Mouse (Mus musculus) intestine, postnatal 0 days (tissue): ENCODE measurements around the gene Proser3. TPM values are rescaled to one million over a fixed set of nuclear protein-coding genes. Genes with fewer than 3 reads are reported as not detected.
A peak's percentile ranks its signal among the peaks of the same experiment; 100 is the strongest.

Experiments used
- ATAC-seq: fragments of 200-750 bp; cut with Nextera tagmentation; 2 replicates; pipeline ENCODE4 v1.8.0; 2017; ENCODE audit warnings: mild to moderate bottlenecking, moderate TSS enrichment, moderate library complexity
- H3K27ac ChIP-seq: fragments of 300-500 bp; sonication (generic); 2 replicates; pipeline ENCODE4 v1.5.1; 2014; ENCODE audit warnings: mild to moderate bottlenecking, low read depth, low read length, moderate library complexity
- H3K27me3 ChIP-seq: fragments of 300-500 bp; sonication (generic); replicated peaks from 2 replicates; pipeline ENCODE4 v1.6.1; 2014; ENCODE audit warnings: low read length, mixed read lengths; ENCODE audit not compliant: control insufficient read depth, insufficient read depth
- H3K36me3 ChIP-seq: fragments of 300-500 bp; sonication (generic); 2 replicates; pipeline ENCODE4 v1.6.1; 2014; ENCODE audit warnings: mild to moderate bottlenecking, moderate library complexity; ENCODE audit not compliant: control insufficient read depth, insufficient read depth
- H3K4me1 ChIP-seq: fragments of 300-500 bp; sonication (generic); replicated peaks from 2 replicates; pipeline ENCODE4 v1.6.1; 2014; ENCODE audit warnings: antibody characterized with exemption, low read length, mixed read lengths; ENCODE audit not compliant: control insufficient read depth, insufficient read depth
- H3K4me2 ChIP-seq: fragments of 300-500 bp; sonication (generic); replicated peaks from 2 replicates; pipeline ENCODE4 v1.6.1; 2014; ENCODE audit warnings: low read depth, mild to moderate bottlenecking, moderate library complexity
- H3K4me3 ChIP-seq: fragments of 300-500 bp; sonication (generic); 2 replicates; pipeline ENCODE4 v1.5.1; 2014; ENCODE audit warnings: low read depth, low read length
- H3K9ac ChIP-seq: fragments of 300-500 bp; sonication (generic); 2 replicates; pipeline ENCODE4 v1.6.1; 2014; ENCODE audit warnings: mild to moderate bottlenecking, low read depth, low read length
- H3K9me3 ChIP-seq: fragments of 300-500 bp; sonication (generic); 2 replicates; pipeline ENCODE4 v1.6.1; 2016; ENCODE audit warnings: mixed run types; ENCODE audit not compliant: control insufficient read depth
- CTCF ChIP-seq: sonication (generic); IDR thresholded peaks from 2 replicates; pipeline ENCODE4 v1.5.1; 2016; ENCODE audit warnings: low read depth, mild to moderate bottlenecking, control low read depth, antibody characterized with exemption, moderate library complexity
- WGBS: fragments of 180-500 bp; shearing (Covaris S2); extraction: QIAGEN DNeasy Blood & Tissue Kit; methylation state at CpG from one replicate; pipeline ENCODE4 v1.1.7; 2014; 5-methylcytosine and 5-hydroxymethylcytosine counted together
- microRNA-seq: library from miRNA; unstranded; fragments of <30 nt; microRNA quantifications from one replicate; pipeline ENCODE4, GENCODE M21; 2016
- polyA plus RNA-seq: library from polyadenylated mRNA; unstranded; fragments of >200 nt; fragmentation: Nextera tagmentation; extraction: Ambion mirVana; gene quantifications from 2 replicates; pipeline ENCODE4 v1.2.1, GENCODE M21; 2015

The Proser3 gene
- polyA plus RNA-seq, 1 experiment from 2014 or later = 2.0 TPM

DNA sequence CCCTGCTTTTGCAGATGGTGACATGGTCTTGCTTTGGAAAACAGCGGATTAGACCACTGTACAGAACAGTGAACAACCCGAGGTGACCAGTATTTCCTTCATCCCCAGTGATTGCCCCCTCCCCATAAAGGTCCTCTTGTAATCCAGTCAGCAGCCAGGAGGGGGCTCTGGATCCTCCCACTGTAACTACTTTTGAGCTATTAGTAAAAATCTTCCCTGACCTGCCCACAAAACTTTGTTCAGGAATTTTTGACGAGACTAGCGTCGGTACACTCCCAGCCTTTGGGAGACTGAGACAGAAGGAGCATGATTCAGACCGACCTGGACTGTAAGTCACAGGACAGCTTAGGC, 61.2 kb downstream of the Proser3 start:
- 23% methylated on average over 6 of the region's 6 CpGs for WGBS
- H3K27me3 ChIP-seq = no peaks in the 10 kb centered on the region
- no peaks in the 10 kb centered on the region for H3K9me3 ChIP-seq
- H3K4me1 ChIP-seq = no peaks in the 10 kb centered on the region
- no peak overlapping the region for H3K4me3 ChIP-seq
- no peak for ATAC-seq
- H3K4me2 ChIP-seq = no peak overlapping the region
- H3K9ac ChIP-seq = no peak overlapping the region
- H3K36me3 ChIP-seq = no peaks in the 10 kb centered on the region
- H3K27ac ChIP-seq = no peak overlapping the region
- TF ChIP-seq CTCF = 0 out of 2 replicates have a peak, but pooled peaks have one; percentile 11

- no peak overlapping the region for H3K27ac ChIP-seq
- no peak overlapping the region for H3K9ac ChIP-seq
- no peak for ATAC-seq
- H3K9me3 ChIP-seq = no peaks in the 10 kb centered on the region
- TF ChIP-seq CTCF = peak; percentile 82
- no peaks in the 10 kb centered on the region for H3K36me3 ChIP-seq
- H3K4me2 ChIP-seq = no peak overlapping the region
- H3K4me1 ChIP-seq = no peaks in the 10 kb centered on the region
- no peaks in the 10 kb centered on the region for H3K27me3 ChIP-seq
- no peak overlapping the region for H3K4me3 ChIP-seq
- WGBS = 30% methylated on average over 16 of the region's 16 CpGs
These were observed 61.7 kb downstream of the Proser3 start for GRCm38 (mm10) chr7:30490251-30490956.

Small RNA genes within 50 kb of the gene (microRNA-seq; reads per million reads assigned to microRNA genes)
- gene Gm38670 (1.6 reads per million), gene Mir3569 (not detected)

Other genes starting within 250 kb of the Proser3 start
- gene Alkbh6, start 243.6 kb downstream of the Proser3 start, polyA plus RNA-seq = 58.2 and 63.5 TPM in 2 replicates
- 12.5 and 16.3 TPM in 2 replicates for gene Syne4, start 237.5 kb downstream of the Proser3 start, polyA plus RNA-seq
- gene E130208F15Rik, start 230.6 kb downstream of the Proser3 start, polyA plus RNA-seq = not detected in 2 replicates
- gene Sdhaf1, start 228.4 kb downstream of the Proser3 start, polyA plus RNA-seq = 18.3 and 18.8 TPM in 2 replicates
- 1.1 and 1.8 TPM in 2 replicates for gene Lrfn3, start 189.5 kb downstream of the Proser3 start, polyA plus RNA-seq
- gene Tyrobp, start 138.5 kb downstream of the Proser3 start, polyA plus RNA-seq = 60.0 and 63.6 TPM in 2 replicates
- 4.0 and 5.9 TPM in 2 replicates for gene Hcst, start 132.4 kb downstream of the Proser3 start, polyA plus RNA-seq
- 1.2 and 1.3 TPM in 2 replicates for gene Nfkbid, start 130.6 kb downstream of the Proser3 start, polyA plus RNA-seq
- gene Aplp1, start 106.8 kb downstream of the Proser3 start, polyA plus RNA-seq = 28.2 and 30.1 TPM in 2 replicates
- gene Kirrel2, start 94.6 kb downstream of the Proser3 start, polyA plus RNA-seq = 0.08 and 0.09 TPM in 2 replicates
- gene Nphs1, start 94.0 kb downstream of the Proser3 start, polyA plus RNA-seq = 0.10 TPM in 1 of 2 replicates, not detected in the other
- 3.9 and 5.4 TPM in 2 replicates for gene Prodh2, start 58.7 kb downstream of the Proser3 start, polyA plus RNA-seq
- 2.6 and 2.8 TPM in 2 replicates for gene Arhgap33, start 17.2 kb downstream of the Proser3 start, polyA plus RNA-seq
- gene Hspb6, start 121 bp downstream of the Proser3 start, polyA plus RNA-seq = 50.6 and 55.7 TPM in 2 replicates
- gene Lin37, start 7.5 kb upstream of the Proser3 start, polyA plus RNA-seq = 31.4 and 33.9 TPM in 2 replicates
- gene U2af1l4, start 11.0 kb upstream of the Proser3 start, polyA plus RNA-seq = 65.9 and 68.6 TPM in 2 replicates
- gene Gm49396, start 11.0 kb upstream of the Proser3 start, polyA plus RNA-seq = 0.83 and 1.2 TPM in 2 replicates
- 247 and 259 TPM in 2 replicates for gene Psenen, start 11.3 kb upstream of the Proser3 start, polyA plus RNA-seq
- gene Igflr1, start 13.1 kb upstream of the Proser3 start, polyA plus RNA-seq = 0.73 and 1.2 TPM in 2 replicates
- gene Kmt2b, start 36.4 kb upstream of the Proser3 start, polyA plus RNA-seq = 5.6 and 5.8 TPM in 2 replicates
- 1.2 TPM in 2 replicates for gene Zbtb32, start 46.6 kb upstream of the Proser3 start, polyA plus RNA-seq
- 1.0 and 1.6 TPM in 2 replicates for gene Upk1a, start 60.5 kb upstream of the Proser3 start, polyA plus RNA-seq
- 1,664 and 1,738 TPM in 2 replicates for gene Cox6b1, start 73.9 kb upstream of the Proser3 start, polyA plus RNA-seq
- gene Etv2, start 83.6 kb upstream of the Proser3 start, polyA plus RNA-seq = not detected in 2 replicates
- gene Rbm42, start 98.0 kb upstream of the Proser3 start, polyA plus RNA-seq = 87.8 and 88.9 TPM in 2 replicates
- 38.3 and 38.7 TPM in 2 replicates for gene Haus5, start 112.7 kb upstream of the Proser3 start, polyA plus RNA-seq
- gene Pmis2, start 119.3 kb upstream of the Proser3 start, polyA plus RNA-seq = not detected in 2 replicates
- gene 2200002J24Rik, start 146.6 kb upstream of the Proser3 start, polyA plus RNA-seq = 4.6 and 6.0 TPM in 2 replicates
- gene Atp4a, start 159.9 kb upstream of the Proser3 start, polyA plus RNA-seq = 0.35 and 0.80 TPM in 2 replicates
- gene Tmem147, start 177.2 kb upstream of the Proser3 start, polyA plus RNA-seq = 158 and 161 TPM in 2 replicates
- gene Gapdhs, start 191.4 kb upstream of the Proser3 start, polyA plus RNA-seq = not detected in 2 replicates
- gene Sbsn, start 199.2 kb upstream of the Proser3 start, polyA plus RNA-seq = 2.7 and 2.9 TPM in 2 replicates
- 27.8 and 28.2 TPM in 2 replicates for gene Dmkn, start 211.5 kb upstream of the Proser3 start, polyA plus RNA-seq
- gene Krtdap, start 235.6 kb upstream of the Proser3 start, polyA plus RNA-seq = 4.1 and 4.8 TPM in 2 replicates